Mouse (Mus musculus): ENCODE measurements around the gene Nadsyn1.

Nadsyn1 gene

DNA sequence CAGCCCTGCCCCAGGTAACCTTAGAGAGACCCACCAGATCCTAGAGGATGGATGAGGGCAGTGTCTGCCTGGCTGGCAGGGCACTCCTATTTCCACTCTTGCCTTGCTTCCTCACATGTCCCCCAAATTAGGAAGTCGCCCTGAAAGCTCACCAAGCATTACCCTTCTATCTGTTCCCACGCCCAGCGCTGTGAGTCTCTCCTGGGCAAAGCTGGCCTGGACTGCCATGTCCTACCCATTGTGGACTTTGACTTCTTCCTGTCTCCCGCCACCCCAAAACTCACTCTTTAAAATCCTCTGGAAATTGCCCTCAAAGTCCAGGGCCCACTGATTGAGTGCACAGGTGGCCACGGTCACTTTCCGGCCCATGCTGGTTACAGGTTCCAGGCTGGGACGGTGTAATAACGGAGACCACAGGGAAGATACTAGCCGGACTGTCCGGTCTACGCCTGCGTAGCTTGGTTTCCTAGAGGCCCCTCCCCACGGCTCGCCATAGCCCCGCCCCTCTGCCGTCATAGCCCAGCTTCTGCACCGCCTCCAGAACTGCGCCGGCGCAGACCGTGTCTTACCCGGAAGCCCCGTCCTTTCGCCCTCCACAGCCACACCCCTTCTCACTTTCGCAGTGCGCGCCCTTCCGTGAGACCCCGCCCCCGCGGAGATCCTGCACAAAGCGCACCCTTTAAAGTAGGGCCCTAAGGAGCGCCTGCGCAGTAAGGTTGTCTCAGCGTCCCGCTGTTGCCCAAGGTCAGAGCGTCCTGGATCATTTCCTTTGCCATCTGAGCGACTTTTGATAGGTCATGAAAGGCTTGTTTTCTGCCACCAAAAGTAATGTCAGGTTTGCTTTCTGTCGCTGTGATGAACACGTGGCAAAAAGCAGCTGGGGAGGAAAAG lies at the start of gene Nadsyn1, which contains the start of gene Dhcr7:
TSS of gene Nadsyn1 (minus strand) at position 475 of the 891 bp plus-strand sequence.
TSS of gene Dhcr7 (plus strand) at position 771 of the 891 bp plus-strand sequence.
- DNase-seq (ENCODE audit: low spot score in 2 of 2), result peak; percentile 93 to 99

DNA sequence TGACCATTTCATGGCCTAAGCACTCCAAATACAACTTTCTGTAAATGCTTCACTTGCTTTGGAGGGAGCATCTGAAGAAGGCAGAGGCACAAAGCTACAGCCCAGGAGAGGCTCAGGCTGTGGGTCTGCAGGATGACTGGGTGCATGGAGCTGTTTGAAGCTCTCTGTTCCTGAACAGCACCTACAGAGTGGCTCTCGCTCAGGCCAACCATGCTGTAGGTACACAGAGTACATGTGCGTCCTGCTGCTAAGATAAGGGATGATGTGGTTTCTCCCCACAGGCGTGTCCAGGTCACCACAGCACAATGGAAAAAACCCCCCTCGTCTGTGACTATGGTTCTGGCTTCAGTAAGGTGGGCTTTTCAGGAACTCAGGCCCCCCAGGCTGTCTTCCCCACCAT lies 46.2 kb upstream of the Nadsyn1 start:
- no peak for DNase-seq (ENCODE audit: low spot score in 2 of 2)

DNA sequence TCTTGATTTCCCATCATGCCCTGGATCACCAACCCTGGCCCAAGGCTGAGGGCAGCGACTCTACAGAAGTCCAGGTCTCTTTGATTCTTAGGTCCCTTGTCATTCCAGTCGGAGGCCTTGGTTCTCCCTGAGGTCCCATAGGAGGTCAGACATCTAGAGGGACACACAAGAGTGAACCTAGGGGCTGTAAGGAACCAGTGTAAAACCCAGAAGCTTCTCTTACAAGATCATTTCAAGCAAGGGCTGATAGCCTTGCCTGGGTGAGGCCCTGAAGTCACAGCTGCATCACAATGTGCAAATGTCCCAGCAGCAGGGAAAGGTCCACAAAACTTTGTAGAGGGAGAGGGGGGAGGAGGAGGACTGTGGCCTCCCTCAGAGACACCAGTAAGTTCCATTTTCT lies 43.9 kb upstream of the Nadsyn1 start, which contains the start of gene Gm498:
TSS of gene Gm498 (plus strand) at position 301 of the 400 bp plus-strand sequence.
- no peak for DNase-seq (ENCODE audit: low spot score in 2 of 2)

DNA sequence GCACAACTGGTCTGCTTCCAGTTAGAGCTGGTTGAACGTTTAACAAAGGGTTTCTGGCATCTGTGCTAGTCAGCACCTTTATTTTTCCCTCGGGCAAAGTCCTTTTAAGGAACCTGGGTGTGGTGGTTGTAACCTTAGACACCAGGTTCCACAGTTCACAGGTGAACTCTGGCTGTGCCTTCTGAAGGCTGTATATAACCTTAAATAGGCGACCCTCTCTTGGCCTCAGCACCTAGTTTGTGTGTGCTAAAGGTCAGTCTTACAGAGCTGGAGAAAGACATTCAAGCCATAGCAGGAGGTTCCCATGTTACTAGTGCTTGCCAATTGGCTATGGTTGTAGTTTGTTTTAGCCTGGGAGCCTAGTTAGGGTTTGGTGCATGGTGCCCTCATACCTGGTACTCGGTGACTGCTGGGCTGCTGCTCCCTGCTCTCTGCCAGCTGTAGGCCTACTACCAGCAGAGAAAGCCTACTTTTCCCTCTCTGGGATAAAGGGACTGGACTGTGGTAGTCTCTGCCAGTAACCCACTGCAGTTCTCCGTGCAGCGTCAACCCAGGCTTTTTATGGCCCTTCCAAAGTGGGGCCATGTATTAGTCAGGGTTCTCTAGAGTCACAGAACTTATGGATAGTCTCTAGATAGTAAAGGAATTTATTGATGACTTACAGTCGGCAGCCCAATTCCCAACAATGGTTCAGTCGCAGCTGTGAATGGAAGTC lies 26.3 kb upstream of the Nadsyn1 start:
- DNase-seq (ENCODE audit: low spot score in 2 of 2), result no peak

DNA sequence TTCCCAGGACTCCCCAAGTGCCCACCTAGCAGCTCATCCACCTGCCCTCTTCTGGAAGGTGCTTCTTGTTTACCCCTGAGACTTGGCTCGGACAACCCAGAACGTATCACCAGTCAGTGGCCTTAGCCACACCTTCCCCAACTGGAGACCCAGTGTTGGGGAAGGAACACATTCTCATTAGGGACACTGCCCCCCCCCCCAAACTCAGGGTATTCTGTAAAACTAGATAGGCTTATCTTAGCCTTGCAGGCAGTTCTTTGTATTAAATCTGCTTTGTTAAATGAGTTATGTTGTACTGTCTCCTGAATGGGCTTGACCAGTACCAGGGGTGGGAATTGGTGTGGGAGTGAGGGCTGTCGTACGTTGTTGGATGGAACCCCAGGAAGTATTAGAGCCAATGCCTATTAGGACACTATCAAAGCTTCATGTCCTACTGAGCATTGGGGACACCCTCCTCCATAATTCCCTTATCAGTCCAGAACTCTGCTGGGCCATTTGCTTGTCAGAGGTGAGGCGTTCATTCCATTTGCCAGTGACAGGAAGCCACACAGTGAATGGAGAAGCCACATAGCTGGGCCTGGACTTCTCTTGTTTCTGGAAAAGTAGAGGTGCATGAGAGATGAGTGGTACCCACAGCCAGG lies 25.6 kb upstream of the Nadsyn1 start:
- no peak for DNase-seq (ENCODE audit: low spot score in 2 of 2)

DNA sequence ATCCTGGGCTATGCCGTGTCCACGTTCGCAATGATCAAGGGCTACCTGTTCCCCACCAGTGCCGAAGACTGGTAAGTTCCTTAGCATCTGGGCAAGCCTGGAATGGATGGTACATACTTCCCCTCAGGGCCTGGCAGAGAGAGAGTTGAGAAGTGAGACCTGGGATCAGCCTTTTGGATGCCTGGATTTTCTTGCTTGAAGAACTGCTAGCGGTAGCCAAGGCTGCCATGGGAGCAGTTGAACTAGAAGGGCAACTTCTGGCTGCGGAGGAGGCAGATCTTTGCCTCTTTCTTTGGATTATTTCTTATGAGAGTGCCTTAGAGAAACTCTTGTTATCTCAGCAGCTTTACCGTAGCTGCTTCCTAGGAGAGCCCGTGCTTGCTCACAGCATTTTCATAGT lies 18.7 kb upstream of the Nadsyn1 start:
- DNase-seq (ENCODE audit: low spot score in 2 of 2), result no peak

DNA sequence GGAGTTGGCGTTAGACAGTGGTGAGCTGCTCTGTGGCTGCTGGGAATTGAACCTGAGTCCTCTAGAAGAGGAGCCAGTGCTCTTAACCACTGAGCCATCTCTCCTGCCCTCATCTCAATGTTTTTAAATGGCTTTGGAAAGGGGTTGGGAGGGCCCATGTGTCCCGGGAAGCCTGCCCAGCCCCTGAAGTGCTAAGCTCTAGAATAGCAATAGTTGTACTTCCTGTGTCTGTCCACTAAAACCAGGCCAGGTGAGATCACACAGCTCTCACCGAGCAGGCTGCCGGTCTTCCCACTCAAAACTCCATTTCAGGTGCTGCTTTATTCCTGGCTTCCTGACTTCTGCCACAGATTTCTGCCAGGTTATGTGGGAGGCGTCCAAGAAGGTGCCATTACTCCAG lies 17.5 kb upstream of the Nadsyn1 start:
- no peak for DNase-seq (ENCODE audit: low spot score in 2 of 2)

DNA sequence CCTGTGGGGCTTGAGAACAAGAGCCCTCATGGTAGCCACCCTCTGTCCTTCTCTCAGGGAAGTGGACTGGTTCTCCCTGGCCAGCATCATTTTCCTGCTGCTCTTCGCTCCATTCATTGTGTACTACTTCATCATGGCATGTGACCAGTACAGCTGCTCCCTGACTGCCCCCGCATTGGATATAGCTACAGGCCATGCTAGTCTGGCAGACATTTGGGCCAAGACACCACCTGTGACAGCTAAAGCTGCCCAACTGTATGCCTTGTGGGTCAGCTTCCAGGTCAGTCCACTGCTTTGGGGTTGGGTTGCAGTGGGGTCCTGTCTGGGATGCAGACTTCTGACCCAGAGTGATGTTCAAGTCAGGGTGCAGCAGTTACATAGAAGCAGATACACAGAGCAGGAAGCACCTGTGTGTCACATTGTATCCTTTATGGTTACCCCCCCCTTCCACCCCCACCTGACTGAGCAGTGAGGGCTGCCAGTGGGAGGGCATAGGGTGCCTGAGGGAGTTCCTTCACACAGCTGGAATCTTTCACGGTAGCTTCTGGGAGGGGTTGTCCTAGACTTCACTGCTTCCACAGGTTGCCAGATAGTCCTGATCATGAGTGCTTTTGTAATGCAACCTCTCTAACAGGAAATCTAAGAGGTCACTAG lies 15.2 kb upstream of the Nadsyn1 start:
- no peak for DNase-seq (ENCODE audit: low spot score in 2 of 2)

DNA sequence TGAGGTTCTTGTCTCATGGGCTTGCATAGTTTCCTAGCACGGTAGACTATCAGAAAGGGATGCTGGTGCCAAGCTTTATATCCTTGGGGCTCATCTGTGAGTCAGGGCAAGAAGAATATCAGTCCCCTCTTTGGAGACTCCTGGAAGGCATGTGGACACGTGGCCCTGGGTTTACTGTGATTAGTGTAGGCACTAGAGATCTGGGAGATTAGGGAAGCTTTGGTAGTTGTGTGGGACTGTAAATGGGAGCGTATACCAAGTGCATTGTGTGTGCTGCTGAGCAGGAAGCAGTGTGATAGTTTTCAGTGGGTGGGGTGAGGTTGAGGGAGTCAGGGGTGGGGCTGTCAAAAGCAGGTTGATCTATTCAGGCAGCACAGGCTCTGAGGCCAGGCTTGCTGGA lies 12.3 kb upstream of the Nadsyn1 start:
- DNase-seq (ENCODE audit: low spot score in 2 of 2), result no peak

DNA sequence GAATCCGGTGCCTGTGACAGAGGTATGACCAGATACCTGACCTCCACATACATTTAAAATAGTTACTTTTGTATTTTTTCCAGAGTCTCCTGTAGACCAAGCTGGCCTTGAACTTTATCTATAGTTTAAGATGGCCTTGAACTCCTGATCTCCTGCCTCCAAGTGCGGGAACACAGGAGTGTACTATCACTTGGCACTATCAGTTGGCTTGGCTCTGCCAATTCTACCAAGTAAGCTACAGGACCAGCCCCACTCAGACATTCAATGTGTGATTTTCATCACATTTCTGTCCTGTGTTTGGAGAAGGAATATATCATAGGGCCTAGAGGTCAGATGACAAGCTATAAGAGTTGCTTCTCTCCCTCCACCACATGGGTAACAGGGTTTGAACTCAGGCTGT lies 11.7 kb upstream of the Nadsyn1 start:
- DNase-seq (ENCODE audit: low spot score in 2 of 2), result no peak

DNA sequence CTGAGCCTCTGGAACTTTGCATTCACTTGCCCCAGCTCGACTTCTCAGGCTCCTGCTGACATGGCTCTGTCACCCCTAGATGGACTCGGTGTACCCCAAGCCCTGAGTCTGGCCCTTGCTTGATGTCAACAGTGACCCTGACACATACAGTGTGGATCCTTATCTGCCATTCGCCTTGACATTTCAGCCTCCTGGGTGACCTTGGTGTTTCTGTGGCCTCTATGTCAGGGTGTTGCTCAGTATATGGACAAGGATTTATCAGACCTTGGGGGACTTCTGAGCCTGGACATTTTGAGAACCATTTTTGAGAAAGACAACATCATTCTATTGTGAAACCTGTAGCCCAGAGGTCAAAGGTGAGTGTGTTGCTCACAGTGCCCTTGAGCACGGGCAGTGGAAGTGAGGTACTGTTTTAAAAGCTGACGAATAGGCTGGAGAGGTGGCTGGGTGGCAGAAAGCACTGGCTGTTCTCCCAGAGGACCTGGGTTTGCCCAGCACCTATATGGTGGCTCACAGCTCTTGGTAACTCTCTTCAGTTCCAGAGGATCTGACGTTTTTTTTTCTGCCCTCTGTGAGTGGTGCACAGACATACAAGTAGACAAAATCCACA lies 11.0 kb upstream of the Nadsyn1 start:
- no peak for DNase-seq (ENCODE audit: low spot score in 2 of 2)

DNA sequence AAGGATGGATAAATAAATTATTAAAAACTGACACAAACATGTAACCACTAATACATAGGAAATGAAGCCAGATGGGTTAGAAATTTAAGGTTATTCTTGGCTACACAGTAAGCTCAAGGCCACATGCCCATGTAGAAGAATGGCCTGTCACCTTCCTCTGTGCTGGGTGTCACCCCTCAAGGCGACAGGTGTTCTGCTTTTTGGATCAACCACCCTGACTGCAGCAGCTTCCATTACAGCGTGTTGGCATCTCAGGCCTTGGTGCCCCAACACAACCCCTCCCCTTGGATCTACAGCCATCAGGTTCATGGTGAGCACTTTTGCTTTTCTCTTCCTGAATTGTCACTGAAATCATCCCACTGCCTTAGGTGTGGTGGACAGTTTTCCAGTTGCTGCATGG lies 10.0 kb upstream of the Nadsyn1 start:
- DNase-seq (ENCODE audit: low spot score in 2 of 2), result no peak

DNA sequence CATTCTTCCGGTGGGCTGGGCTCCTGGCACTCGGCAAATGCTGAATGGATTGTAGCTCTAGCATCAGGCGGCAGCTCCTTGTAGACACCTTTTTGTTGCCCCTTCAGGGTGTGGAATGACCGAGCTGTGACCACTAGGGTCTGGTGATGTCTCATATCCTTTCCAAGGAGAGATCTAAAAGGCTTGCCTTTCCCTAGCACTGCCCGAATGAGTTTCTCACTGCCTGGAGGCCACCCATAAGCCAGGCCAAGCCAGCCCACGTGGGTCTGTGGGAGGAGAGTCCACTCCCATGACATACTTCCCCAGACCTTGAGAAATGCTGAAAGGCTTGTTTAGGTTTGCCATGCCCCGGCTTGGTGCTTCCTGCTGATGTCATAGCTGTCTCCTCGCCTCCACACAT lies 9.5 kb upstream of the Nadsyn1 start:
- no peak for DNase-seq (ENCODE audit: low spot score in 2 of 2)

DNA sequence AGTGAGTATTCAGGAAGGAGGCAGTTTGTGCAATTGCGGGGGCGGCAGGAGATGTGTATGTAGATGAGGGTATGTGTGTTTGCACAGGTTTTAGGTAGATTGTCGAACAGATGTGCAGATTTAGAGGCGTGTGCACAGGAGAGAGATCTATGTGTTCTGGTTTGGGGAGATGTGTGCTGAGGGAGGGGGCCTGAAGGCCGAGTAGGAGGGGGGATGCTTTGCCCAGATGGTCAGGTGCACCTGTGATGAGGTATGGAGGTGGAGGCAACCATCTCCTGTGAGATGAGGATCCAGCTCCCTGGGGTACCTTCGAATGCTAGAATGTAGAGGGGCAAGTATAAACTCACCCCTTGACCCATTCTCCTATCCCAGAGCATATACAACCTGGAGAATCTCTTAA lies 7.8 kb upstream of the Nadsyn1 start:
- DNase-seq (ENCODE audit: low spot score in 2 of 2), result no peak

DNA sequence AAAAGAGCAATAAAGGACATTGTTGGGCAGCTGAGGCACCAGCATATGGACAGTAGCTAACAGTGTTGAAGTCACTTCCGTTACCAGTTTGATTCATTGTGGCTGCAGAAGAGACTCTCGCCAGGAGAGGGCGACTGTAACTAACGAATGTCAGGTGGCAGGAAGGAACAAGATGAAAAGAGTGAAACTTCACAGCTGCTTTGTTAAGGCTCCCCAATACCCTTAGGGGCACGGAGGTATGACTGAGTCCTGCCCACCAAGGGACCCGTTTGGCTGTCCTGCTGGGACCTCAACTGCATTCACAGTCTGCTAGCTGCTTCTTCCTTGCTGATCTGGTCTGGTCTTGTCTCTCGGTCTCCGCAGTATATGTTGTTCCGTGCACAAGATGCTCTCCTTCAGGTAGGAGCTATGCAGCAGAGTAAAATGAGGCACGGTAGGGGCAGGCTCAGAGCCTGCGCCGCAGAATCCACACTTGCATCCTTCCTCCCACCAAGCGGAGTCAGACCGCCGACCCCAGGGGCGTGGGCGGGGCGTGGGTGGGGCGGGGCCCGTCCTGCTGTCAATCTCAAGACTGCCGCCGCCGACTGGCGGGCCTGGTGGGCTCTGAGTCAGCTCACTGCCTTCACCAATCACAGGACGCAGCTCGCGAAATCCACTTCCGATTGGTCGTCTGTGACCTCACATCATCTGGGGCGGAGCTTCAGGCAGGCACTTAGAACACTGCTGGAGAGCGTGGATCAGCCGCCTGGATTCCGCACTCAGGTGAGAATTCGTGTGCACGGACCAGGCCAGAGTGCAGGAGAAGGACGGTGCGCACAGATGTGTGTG lies 7.1 kb upstream of the Nadsyn1 start:
- DNase-seq (ENCODE audit: low spot score in 2 of 2), result peak; percentile 81 to 94

DNA sequence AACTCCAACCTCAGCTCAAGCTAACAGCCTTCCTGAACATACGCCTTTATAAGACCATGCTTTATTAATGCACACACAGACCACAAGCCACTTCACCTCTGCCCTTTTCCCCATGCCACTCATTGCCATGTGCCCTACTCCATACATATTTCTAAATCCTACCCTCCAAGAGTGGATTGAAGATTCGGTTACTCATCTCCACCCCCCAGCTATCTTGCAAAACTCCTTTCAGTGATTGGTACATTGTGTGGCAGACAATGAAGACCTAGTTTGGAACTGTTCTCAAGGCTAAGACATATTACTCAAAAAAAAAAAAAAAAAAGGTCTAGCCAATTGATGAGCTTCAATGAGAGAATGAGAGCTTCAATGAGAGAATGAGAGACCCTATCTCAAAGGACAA lies 4.3 kb upstream of the Nadsyn1 start:
- DNase-seq (ENCODE audit: low spot score in 2 of 2), result no peak

DNA sequence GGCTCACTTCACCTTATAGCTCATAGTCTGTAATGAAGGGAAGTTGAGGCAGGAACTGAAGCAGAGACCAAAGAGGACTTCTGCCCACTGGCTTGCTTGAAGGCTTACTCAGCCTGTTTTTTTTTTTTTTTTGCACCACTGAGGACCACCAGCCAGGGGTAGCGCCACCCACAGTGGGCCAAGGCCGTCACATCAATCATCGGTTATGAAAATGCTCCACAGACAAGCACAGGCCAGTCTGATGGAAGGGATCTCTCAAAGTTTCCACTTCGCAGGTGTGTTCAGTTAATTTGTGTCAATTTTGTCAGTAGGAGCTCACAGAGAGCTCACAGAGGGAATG lies 587 bp upstream of the Nadsyn1 start:
- DNase-seq (ENCODE audit: low spot score in 2 of 2), result no peak

DNA sequence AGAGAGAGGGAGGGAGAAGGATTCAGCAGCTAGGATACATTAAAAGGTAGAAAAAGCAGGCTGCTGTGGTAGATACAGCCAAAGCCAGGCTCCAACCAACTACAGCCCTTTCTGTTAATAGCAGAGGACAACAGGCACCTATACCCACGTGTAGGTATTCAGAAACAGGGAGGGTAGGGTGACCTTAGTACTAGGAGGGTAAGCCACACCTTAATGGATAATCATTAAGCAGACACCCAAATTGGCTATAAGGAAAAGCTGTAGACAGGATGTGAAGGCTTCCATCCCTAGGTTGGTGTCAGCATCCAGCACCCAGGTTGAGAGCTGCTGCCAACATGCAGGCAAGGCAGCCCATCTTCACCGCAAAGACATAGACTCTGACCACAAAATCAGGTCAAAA lies 1.4 kb downstream of the Nadsyn1 start:
- DNase-seq (ENCODE audit: low spot score in 2 of 2), result no peak

DNA sequence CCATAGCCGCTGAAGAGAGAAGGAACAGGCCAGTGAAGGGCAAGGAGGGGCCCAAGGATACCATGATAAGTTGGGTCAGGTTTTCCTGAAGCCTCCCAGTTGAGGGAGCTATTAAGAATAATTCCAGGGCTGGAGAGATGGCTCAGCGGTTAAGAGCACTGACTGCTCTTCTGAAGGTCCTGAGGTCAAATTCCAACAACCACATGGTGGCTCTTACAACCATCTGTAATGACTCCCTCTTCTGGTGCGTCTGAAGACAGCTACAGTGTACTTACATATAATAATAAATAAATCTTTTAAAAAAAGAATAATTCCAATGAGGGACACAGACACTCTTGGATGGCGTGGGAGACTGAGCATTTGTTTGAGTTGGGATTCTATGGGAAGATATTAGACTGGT lies 3.4 kb downstream of the Nadsyn1 start:
- no peak for DNase-seq (ENCODE audit: low spot score in 2 of 2)

DNA sequence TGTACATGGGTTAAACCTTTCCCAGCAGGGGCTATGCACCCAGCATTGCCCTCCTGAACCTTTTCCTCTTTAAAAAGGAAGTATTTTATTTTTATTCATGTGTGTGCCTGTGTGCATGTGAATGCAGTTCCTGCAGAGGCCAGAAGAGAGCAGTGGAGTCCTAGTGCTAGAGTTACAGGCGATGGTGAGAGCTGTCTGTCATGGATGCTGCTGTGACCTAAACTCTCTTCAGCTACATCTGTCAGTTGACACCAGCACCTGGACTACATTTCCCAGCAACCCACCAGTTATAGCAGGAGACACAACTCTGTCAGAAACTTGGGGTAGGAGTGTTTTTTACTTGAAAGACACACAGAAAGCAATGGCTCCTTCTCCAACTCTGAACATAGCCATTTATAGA lies 13.7 kb downstream of the Nadsyn1 start:
- peak in 1 of 2 experiments; percentile 55 for DNase-seq (ENCODE audit: low spot score in 2 of 2)

DNA sequence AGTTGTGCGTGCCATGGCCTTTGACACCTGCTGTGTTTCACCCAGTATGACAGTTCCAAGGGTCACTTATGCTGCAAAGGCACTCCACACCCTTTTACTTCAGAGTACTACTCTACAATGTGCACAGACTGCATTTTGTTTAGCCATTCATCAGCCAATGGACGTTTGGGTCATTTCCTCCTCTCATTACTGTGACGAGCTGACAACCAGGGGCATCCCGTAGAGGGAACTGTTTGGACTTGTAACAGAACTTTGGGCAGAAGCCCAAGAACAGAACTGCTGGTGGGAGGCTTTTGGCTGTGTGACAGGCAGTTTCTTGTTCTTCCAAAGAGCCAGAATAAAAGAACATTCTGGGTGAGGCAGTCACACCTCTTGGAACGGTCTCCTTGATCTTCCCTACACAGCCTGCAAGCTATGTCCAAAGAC lies 17.4 kb downstream of the Nadsyn1 start:
- no peak for DNase-seq (ENCODE audit: low spot score in 2 of 2)
